27 mouse cellular contexts compared by ENCODE assay signal in genomic region chr4:102808258-102808657, GRCm38 (mm10).
DNase-seq lines count a peak whose midpoint lies in the region; ATAC-seq lines count a peak whose summit lies in the region.
"Had no signal": no experiment of that assay in that cellular context is flagged by ENCODE, and none has a peak within 500 bp of the region (broad histone marks: within the 10 kb centered on the region; RNA-seq: fewer than 3 reads in every experiment).

No protein-coding gene starts in this region.

- no peaks in the 10 kb centered on the region for H3K27me3 ChIP-seq in midbrain, embryonic 11.5 days (ENCODE audit: control insufficient read depth, insufficient read depth, low read length)
- H3K27me3 ChIP-seq in midbrain, embryonic 13.5 days, result no peaks in the 10 kb centered on the region
- H3K27me3 ChIP-seq: CH12.LX; embryonic facial prominence, embryonic 12.5 days; forebrain, embryonic 12.5 days; Patski had no signal

- H3K4me2 ChIP-seq in midbrain, embryonic 11.5 days, result no peak overlapping the region
- no peak overlapping the region for H3K4me2 ChIP-seq in midbrain, embryonic 13.5 days (replicated peaks)
- H3K4me2 ChIP-seq: embryonic facial prominence, embryonic 12.5 days; forebrain, embryonic 12.5 days had no signal

- H3K9ac ChIP-seq in midbrain, embryonic 11.5 days (ENCODE audit: low read length), result no peak overlapping the region
- H3K9ac ChIP-seq in midbrain, embryonic 13.5 days (replicated peaks), result no peak overlapping the region
- H3K9ac ChIP-seq: embryonic facial prominence, embryonic 12.5 days; forebrain, embryonic 12.5 days had no signal

- DNase-seq in heart, adult 11 months, result peak; percentile 40
- no peak for DNase-seq in heart, adult 18-20 months
- peak; percentile 10 for DNase-seq in midbrain, embryonic 11.5 days (ENCODE audit: low spot score, missing footprints)
- DNase-seq in kidney, postnatal 4 days, result no peak
- no peak for DNase-seq in T-cell, adult 2 months (ENCODE audit: low spot score)
- DNase-seq: adrenal gland, adult 2 months; adrenal gland, postnatal 10 days; adrenal gland, postnatal 25 days; B cell, adult 2 months; cerebellum, adult 11 months; cerebellum, adult 18-20 months; cerebellum, adult 8-10 months; cerebellum, adult 9-11 months; cerebellum, postnatal 14 days; cerebellum, postnatal 36 days had no signal

- peaks cover 2% of the 10 kb centered on the region; the same call in 1 of the 2 replicates for H3K4me1 ChIP-seq in midbrain, embryonic 11.5 days (ENCODE audit: control insufficient read depth, insufficient read depth, low read length)
- peaks cover 14% of the 10 kb centered on the region for H3K4me1 ChIP-seq in midbrain, embryonic 13.5 days (replicated peaks)

- no peak overlapping the region for H3K27ac ChIP-seq in midbrain, embryonic 11.5 days (ENCODE audit: low read depth, low read length)
- H3K27ac ChIP-seq in midbrain, embryonic 13.5 days, result no peak overlapping the region
- H3K27ac ChIP-seq: embryonic facial prominence, embryonic 10.5 days; embryonic facial prominence, embryonic 12.5 days; forebrain, embryonic 10.5 days; forebrain, embryonic 12.5 days had no signal

- ATAC-seq in midbrain, embryonic 11.5 days (ENCODE audit: low FRiP score), result no peak
- ATAC-seq in midbrain, embryonic 13.5 days, result no peak
- ATAC-seq in megakaryocyte, adult 5-6 weeks (ENCODE audit: poor library complexity, severe bottlenecking), result peak; percentile 85
- ATAC-seq: CD4-positive, CD25-positive, alpha-beta regulatory T cell, adult 4 months; forebrain, embryonic 14.5 days; forebrain, embryonic 16.5 days; Patski had no signal

- no peak overlapping the region for H3K4me3 ChIP-seq in midbrain, embryonic 11.5 days (ENCODE audit: low read depth, low read length)
- H3K4me3 ChIP-seq in midbrain, embryonic 13.5 days (replicated peaks), result no peak overlapping the region
- H3K4me3 ChIP-seq: embryonic facial prominence, embryonic 10.5 days; embryonic facial prominence, embryonic 12.5 days; forebrain, embryonic 10.5 days; forebrain, embryonic 12.5 days had no signal

- no peaks in the 10 kb centered on the region for H3K9me3 ChIP-seq in midbrain, embryonic 11.5 days (ENCODE audit: control insufficient read depth, low read length)
- H3K9me3 ChIP-seq in midbrain, embryonic 13.5 days, result no peaks in the 10 kb centered on the region
- H3K9me3 ChIP-seq: embryonic facial prominence, embryonic 10.5 days; embryonic facial prominence, embryonic 12.5 days; forebrain, embryonic 10.5 days; forebrain, embryonic 12.5 days had no signal

- H3K36me3 ChIP-seq in midbrain, embryonic 11.5 days (ENCODE audit: control insufficient read depth, insufficient read depth, low read length), result no peaks in the 10 kb centered on the region
- H3K36me3 ChIP-seq in midbrain, embryonic 13.5 days, result no peaks in the 10 kb centered on the region
- H3K36me3 ChIP-seq: embryonic facial prominence, embryonic 10.5 days; embryonic facial prominence, embryonic 12.5 days; forebrain, embryonic 10.5 days; forebrain, embryonic 12.5 days; G1E had no signal

Comparison
In these comparisons a context has a peak if more than half of its experiments do, and no peak if none do; other contexts are left out.
1. DNase-seq: peak in heart, adult 11 months (single experiment) and midbrain, embryonic 11.5 days (single experiment); none in heart, adult 18-20 months (0 of 2), kidney, postnatal 4 days (0 of 2) and T-cell, adult 2 months (single experiment).